Mouse (Mus musculus): ENCODE results near the gene Mad1l1.

GRCm38 (mm10) chr5:140066769-140067168 lies 254.6 kb downstream of the Mad1l1 start:
- TF ChIP-seq CTCF (conservative IDR thresholded peaks at IDR 0.05; ENCODE audit: insufficient read depth, insufficient read length, low read depth, low read length), result no peak
- no peak for TF ChIP-seq POLR2A (IDR thresholded peaks at IDR 0.05; ENCODE audit: low read depth, low read length)

All from kidney, adult 2 months (tissue).